Mouse (Mus musculus) lung, embryonic 14.5 days (tissue): ENCODE measurements around the gene Brf1. TPM values are rescaled to one million over a fixed set of nuclear protein-coding genes. Genes with fewer than 3 reads are reported as not detected.

Experiments used
- ATAC-seq: fragments of 200-750 bp; cut with Nextera tagmentation; 2 replicates; pipeline ENCODE4 v1.8.0; 2017; ENCODE audit warnings: mild to moderate bottlenecking, moderate TSS enrichment, moderate library complexity; ENCODE audit not compliant: insufficient read depth
- DNase-seq: peaks from one replicate; pipeline ENCODE4 v3.0.0-alpha.2; 2015
- H3K27ac ChIP-seq: fragments of 300-500 bp; sonication (generic); 2 replicates; pipeline ENCODE4 v1.5.1; 2014; ENCODE audit warnings: low read depth, mild to moderate bottlenecking, moderate library complexity
- H3K27me3 ChIP-seq: fragments of 300-500 bp; sonication (generic); 2 replicates; pipeline ENCODE4 v1.6.1; 2014; ENCODE audit warnings: low read length, control low read depth; ENCODE audit not compliant: insufficient read depth
- H3K36me3 ChIP-seq: fragments of 300-500 bp; sonication (generic); 2 replicates; pipeline ENCODE4 v1.6.1; 2014; ENCODE audit warnings: control low read depth; ENCODE audit not compliant: insufficient read depth
- H3K4me1 ChIP-seq: fragments of 300-500 bp; sonication (generic); 2 replicates; pipeline ENCODE4 v1.6.1; 2014; ENCODE audit warnings: antibody characterized with exemption, control low read depth; ENCODE audit not compliant: insufficient read depth
- H3K4me2 ChIP-seq: fragments of 300-500 bp; sonication (generic); 2 replicates; pipeline ENCODE4 v1.6.1; 2014; ENCODE audit warnings: mild to moderate bottlenecking
- H3K4me3 ChIP-seq: fragments of 300-500 bp; sonication (generic); 2 replicates; pipeline ENCODE4 v1.5.1; 2014; ENCODE audit warnings: low read depth, low read length
- H3K9ac ChIP-seq: fragments of 300-500 bp; sonication (generic); 2 replicates; pipeline ENCODE4 v1.6.1; 2014
- H3K9me3 ChIP-seq: fragments of 300-500 bp; sonication (generic); 2 replicates; pipeline ENCODE4 v1.6.1; 2016; ENCODE audit warnings: low read depth, low read length, control low read depth
- CTCF ChIP-seq: IDR thresholded peaks from 2 replicates; pipeline ENCODE4 v1.5.1; 2016; ENCODE audit warnings: antibody characterized with exemption, low read depth
- WGBS: fragments of 180-500 bp; shearing (Covaris S2); extraction: QIAGEN DNeasy Blood & Tissue Kit; methylation state at CpG from one replicate; pipeline ENCODE4 v1.1.7; 2014; 5-methylcytosine and 5-hydroxymethylcytosine counted together
- polyA plus RNA-seq: library from polyadenylated mRNA; unstranded; fragments of >200 nt; fragmentation: Nextera tagmentation; extraction: Ambion mirVana; gene quantifications from 2 replicates; pipeline ENCODE4 v1.2.1, GENCODE M21; 2014

Gene Brf1
- polyA plus RNA-seq, 1 experiment from 2014 or later = 65.9 TPM

DNA sequence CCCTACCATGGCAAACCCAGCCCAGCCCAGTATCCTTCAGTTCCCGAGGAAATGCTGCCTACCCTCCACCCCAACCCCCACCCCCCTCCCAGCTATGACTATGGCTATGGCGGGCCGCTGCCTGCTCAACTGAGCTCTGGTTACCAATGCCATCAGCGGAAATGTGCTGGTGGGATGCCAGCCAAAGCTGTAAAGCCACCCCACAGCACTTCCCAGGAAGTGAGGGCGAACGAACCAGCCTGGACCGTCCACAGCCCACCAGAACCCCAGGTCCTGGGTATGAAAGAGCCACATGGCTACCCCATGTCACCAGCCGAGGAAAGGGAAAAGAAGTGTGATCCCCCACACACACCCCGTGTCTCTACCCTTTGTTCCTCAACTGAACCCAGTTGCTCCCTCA, 59.8 kb downstream of the Brf1 start:
- Histone ChIP-seq H3K27ac (no peak overlapping the region), H3K4me1 (peaks cover 11% of the 10 kb centered on the region), H3K4me3 (peak overlapping the region; percentile 66; the same call in 1 of the 2 replicates), H3K36me3 (no peaks in the 10 kb centered on the region), H3K27me3 (no peaks in the 10 kb centered on the region), H3K9me3 (no peaks in the 10 kb centered on the region), H3K4me2 (peak overlapping the region; percentile 79), H3K9ac (0 out of 2 replicates have a peak overlapping the region, but pooled peaks have one; percentile 1)
- TF ChIP-seq CTCF = no peak
- peak; percentile 1; the same call in 1 of the 2 replicates for ATAC-seq
- 69% methylated on average over 9 of the region's 9 CpGs for WGBS
- DNase-seq = no peak

DNA sequence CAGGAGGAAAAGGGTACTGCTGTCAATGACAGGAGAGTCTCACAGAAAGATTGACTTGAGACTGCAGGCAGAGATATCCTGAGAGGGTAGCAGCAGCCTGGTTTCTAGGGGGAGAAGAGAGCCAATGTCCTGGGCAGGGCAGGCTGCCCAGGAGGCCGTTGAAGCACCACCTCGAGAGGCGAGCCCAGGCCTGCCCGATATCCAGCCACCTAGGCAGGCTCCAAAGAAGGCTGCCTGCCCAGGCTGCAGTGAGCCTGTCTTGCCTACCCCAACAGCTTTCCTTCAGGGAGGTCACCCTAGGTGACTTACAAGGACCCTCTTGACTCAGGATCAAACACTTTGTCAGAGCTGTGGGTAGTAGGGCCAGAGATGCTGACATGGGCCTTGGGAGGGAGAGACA, 60.3 kb downstream of the Brf1 start:
- DNase-seq = no peak
- H3K27me3 ChIP-seq = no peaks in the 10 kb centered on the region
- H3K4me2 ChIP-seq = no peak overlapping the region
- H3K36me3 ChIP-seq = no peaks in the 10 kb centered on the region
- no peak overlapping the region for H3K4me3 ChIP-seq
- TF ChIP-seq CTCF = no peak
- H3K27ac ChIP-seq = no peak overlapping the region
- H3K9ac ChIP-seq = no peak overlapping the region
- WGBS = 70% methylated on average over 4 of the region's 4 CpGs
- ATAC-seq = no peak
- H3K4me1 ChIP-seq = peaks cover 11% of the 10 kb centered on the region
- no peaks in the 10 kb centered on the region for H3K9me3 ChIP-seq

DNA sequence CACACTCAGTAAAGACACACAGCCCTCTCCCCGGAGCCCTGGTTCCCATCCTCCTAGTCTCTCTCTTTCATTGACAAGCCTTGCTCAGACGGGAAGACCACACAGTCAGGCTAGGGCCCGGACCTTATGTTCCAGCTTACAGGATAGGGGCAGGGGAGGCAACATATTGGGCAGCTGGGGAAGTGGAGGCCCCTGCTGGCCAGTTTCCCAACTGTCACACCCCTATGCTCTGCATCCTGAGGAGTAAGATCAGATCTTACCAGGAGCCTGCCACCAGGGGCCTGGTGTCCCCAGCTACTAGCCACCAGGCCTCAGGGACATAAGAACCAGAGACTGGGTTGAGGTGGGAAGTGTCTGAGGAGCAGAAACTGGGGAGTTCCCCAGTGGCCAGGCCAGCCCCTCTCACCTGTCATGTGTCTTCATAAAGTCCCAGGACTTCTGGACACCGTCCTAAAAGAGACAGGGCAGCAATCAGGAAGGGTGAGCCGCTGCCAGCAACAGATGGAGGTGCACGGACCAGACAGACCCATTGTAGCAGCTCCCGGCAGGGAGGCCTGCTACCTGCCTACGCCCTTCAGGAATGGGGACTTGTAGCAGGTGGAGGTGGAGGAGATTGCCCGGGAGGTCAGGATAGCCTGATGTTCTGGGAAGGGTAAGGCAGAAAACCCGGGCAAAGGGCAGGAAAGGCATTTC, 61.5 kb downstream of the Brf1 start:
- no peaks in the 10 kb centered on the region for H3K9me3 ChIP-seq
- no peak overlapping the region for H3K9ac ChIP-seq
- no peaks in the 10 kb centered on the region for H3K27me3 ChIP-seq
- H3K4me2 ChIP-seq = no peak overlapping the region
- peak; percentile 72 for TF ChIP-seq CTCF
- H3K36me3 ChIP-seq = no peaks in the 10 kb centered on the region
- peaks cover 11% of the 10 kb centered on the region for H3K4me1 ChIP-seq
- no peak overlapping the region for H3K27ac ChIP-seq
- ATAC-seq (peak; percentile 10; the same call in 1 of the 2 replicates), DNase-seq (peak; percentile 77)
- 56% methylated on average over 10 of the region's 10 CpGs for WGBS
- no peak overlapping the region for H3K4me3 ChIP-seq

DNA sequence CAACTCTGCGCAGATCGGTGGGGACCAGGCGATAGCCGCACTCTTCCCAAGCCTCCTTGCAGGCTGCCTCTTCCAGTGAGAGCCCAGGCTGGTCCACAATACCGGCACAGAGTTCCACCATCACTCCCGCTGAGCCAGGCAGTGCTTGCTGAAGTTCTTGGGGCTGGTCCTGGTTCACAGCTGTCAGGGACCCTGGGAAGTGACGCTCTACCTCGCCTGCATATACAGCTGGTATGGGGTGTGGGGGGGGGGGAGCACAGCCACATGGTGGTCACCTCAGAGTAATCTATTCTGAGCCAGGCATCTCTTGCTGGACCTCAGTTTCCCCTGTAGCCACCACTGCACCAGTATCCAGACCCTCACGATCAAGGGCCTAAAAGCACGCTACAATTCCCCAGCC, 62.1 kb downstream of the Brf1 start:
- TF ChIP-seq CTCF = no peak
- ATAC-seq (no peak), DNase-seq (no peak)
- no peak overlapping the region for H3K27ac ChIP-seq
- WGBS = 70% methylated on average over 10 of the region's 10 CpGs
- no peaks in the 10 kb centered on the region for H3K27me3 ChIP-seq
- no peaks in the 10 kb centered on the region for H3K9me3 ChIP-seq
- no peak overlapping the region for H3K4me3 ChIP-seq
- peaks cover 11% of the 10 kb centered on the region for H3K4me1 ChIP-seq
- H3K9ac ChIP-seq = no peak overlapping the region
- no peak overlapping the region for H3K4me2 ChIP-seq
- no peaks in the 10 kb centered on the region for H3K36me3 ChIP-seq

DNA sequence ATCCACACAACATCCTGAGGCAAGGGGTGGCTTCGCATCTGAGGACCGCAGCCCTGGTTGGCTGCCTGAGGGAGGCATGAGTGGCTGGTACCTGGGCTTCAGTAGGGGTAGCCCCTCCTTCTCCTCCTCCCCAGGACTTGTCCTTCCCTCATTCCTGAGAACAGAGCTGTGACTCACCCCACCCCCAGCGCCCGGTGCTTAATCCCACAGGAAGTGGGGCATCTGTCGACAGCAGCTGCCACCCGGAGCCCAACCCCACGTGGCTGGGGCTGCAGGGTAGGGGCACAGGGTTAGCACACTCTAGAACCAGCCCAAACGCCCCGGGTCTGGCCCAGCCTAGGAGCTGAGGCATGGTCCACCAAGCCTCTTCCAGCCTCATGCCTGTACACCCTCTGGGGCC, 62.6 kb downstream of the Brf1 start:
- H3K9me3 ChIP-seq = no peaks in the 10 kb centered on the region
- H3K9ac ChIP-seq = no peak overlapping the region
- 26% methylated on average over 9 of the region's 9 CpGs for WGBS
- no peaks in the 10 kb centered on the region for H3K27me3 ChIP-seq
- H3K27ac ChIP-seq = no peak overlapping the region; the same call in 1 of the 2 replicates
- no peak overlapping the region for H3K4me2 ChIP-seq
- no peak overlapping the region for H3K4me3 ChIP-seq
- DNase-seq = no peak
- no peak for TF ChIP-seq CTCF
- H3K4me1 ChIP-seq = peaks cover 11% of the 10 kb centered on the region
- H3K36me3 ChIP-seq = no peaks in the 10 kb centered on the region
- no peak for ATAC-seq

DNA sequence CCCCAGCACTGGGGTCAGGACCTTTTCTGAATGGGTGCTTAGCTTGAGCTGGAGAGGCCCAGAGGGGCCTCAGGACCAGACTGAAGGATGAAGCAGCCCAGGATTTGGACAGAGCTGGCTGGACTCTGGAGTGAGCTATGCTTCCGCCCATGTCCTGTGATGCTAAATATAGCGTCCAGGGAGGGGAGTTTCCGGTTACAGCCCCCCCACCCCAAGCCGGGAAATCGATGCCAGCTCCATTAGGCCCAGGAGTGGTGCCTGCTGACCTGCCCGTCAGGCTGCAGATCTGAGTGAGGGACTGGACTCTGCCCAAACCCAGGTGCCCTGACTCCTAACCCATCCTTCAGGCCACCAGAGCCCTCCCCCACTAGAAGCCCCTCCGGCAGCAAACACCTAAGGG, 67.9 kb downstream of the Brf1 start:
- no peak overlapping the region for H3K27ac ChIP-seq
- WGBS = 30% methylated on average over 7 of the region's 7 CpGs
- peaks cover 38% of the 10 kb centered on the region for H3K27me3 ChIP-seq
- H3K9me3 ChIP-seq = no peaks in the 10 kb centered on the region
- no peak for TF ChIP-seq CTCF
- no peak overlapping the region for H3K9ac ChIP-seq
- no peaks in the 10 kb centered on the region for H3K36me3 ChIP-seq
- no peak overlapping the region for H3K4me2 ChIP-seq
- no peaks in the 10 kb centered on the region for H3K4me1 ChIP-seq
- ATAC-seq = no peak
- H3K4me3 ChIP-seq = no peak overlapping the region
- DNase-seq = peak; percentile 31

DNA sequence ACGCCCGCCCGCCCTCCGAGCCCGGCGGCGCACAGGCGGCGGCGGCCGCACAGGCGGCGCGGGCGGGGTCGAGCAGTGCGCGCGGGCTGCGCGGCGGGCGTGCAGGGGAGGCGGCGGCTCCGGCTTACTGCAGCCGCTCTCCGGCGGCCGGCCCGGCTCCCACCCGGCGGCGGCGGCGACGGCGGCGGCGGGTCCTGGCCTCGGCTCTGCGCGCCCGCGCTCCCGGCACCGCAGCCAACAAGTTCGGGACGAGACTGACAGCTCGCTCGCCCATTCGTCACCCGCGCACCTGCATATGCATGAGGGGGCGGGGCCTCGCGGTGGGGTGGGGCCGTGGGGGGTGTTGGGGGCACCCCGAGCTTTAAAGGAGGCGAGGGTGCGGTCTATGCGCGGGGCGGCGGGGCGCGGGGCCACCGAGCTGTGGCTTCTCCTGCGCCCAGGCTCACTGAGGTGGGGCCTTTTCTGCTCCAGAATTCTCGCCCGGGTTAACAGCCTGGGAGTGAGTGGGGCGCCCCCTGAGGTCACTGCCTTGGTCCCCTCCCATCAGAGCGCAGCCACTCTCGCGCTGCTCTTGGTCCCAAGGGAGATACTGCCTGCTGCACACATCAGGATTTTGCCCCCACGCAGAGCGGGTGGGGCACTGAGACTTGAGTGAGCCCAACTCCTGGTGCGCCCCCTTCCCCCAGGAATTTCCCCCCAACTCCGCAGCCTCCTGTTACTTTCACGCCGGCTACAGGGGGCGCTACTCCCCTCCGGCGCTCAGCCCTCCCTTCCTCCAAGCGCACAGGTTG, 70.7 kb downstream of the Brf1 start, which contains the start of gene Jag2:
Gene Jag2, minus strand, starts transcription at position 215 of the 791 bp plus-strand sequence.
- 1% methylated on average over 72 of the region's 85 CpGs for WGBS
- DNase-seq = peak; percentile 54
- peak; percentile 59; the same call in 1 of the 2 replicates for TF ChIP-seq CTCF
- H3K9ac ChIP-seq = peak within 1 kb of the TSS; percentile 48
- peak within 1 kb of the TSS; percentile 57 for H3K4me3 ChIP-seq
- H3K27me3 ChIP-seq = peaks cover 49% of the 10 kb centered on the region
- H3K36me3 ChIP-seq = no peaks in the 10 kb centered on the region
- ATAC-seq = peak; percentile 26
- H3K4me1 ChIP-seq = no peaks in the 10 kb centered on the region
- H3K27ac ChIP-seq = no peak within 1 kb of the TSS
- peak within 1 kb of the TSS; percentile 90 for H3K4me2 ChIP-seq
- no peaks in the 10 kb centered on the region for H3K9me3 ChIP-seq
